Mouse (Mus musculus) megakaryocyte progenitor cell, adult 5-6 weeks (primary cell): ENCODE measurements around the gene Slamf9. TPM values are rescaled to one million over a fixed set of nuclear protein-coding genes. Genes with fewer than 3 reads are reported as not detected.

ENCODE experiments used
- ATAC-seq: replicated peaks from 2 replicates; pipeline ENCODE4 v1.8.0; 2016; ENCODE audit warnings: mild to moderate bottlenecking, moderate TSS enrichment, inconsistent platforms; ENCODE audit not compliant: poor library complexity
- total RNA-seq, 2 experiments: library from RNA; stranded (forward) in 1 of 2; stranded (reverse) in 1 of 2; fragments of 157-497, 149-512 nt in 1 of 2; fragments of 200-1000 nt in 1 of 2; gene quantifications; 2 replicates each; pipeline versions ENCODE4 v1.2.3 to v1.2.4; 2015 to 2017

Gene Slamf9
- total RNA-seq, 2 experiments from 2014 or later, result 0.35 to 0.62 TPM

- ATAC-seq, result no peak
These were observed 13.7 kb downstream of the Slamf9 start for GRCm38 (mm10) chr1:172488831-172489230.

GRCm38 (mm10) chr1:172489585-172490250 lies 14.6 kb downstream of the Slamf9 start:
- no peak for ATAC-seq

- ATAC-seq, result peak; percentile 91
These were observed 15.1 kb downstream of the Slamf9 start for GRCm38 (mm10) chr1:172490261-172490661.

GRCm38 (mm10) chr1:172492047-172492446 lies 16.9 kb downstream of the Slamf9 start:
- no peak for ATAC-seq

GRCm38 (mm10) chr1:172493516-172493915 lies 18.4 kb downstream of the Slamf9 start:
- ATAC-seq, result no peak

GRCm38 (mm10) chr1:172496030-172496429 lies 20.9 kb downstream of the Slamf9 start:
- ATAC-seq, result no peak

- ATAC-seq, result no peak
These were observed 22.3 kb downstream of the Slamf9 start for GRCm38 (mm10) chr1:172497428-172497827.

GRCm38 (mm10) chr1:172499765-172500441 lies 24.7 kb downstream of the Slamf9 start, which contains the start of gene Tagln2:
Gene Tagln2 (plus strand): TSS chr1:172500047.
- ATAC-seq, result peak; percentile 50

GRCm38 (mm10) chr1:172500451-172501370 lies 25.6 kb downstream of the Slamf9 start:
- peak; percentile 23 for ATAC-seq

GRCm38 (mm10) chr1:172501371-172502144 lies 26.4 kb downstream of the Slamf9 start:
- peak; percentile 32 for ATAC-seq

- no peak; the same call in 1 of the 2 replicates for ATAC-seq
These were observed 27.3 kb downstream of the Slamf9 start for GRCm38 (mm10) chr1:172502145-172503110.

GRCm38 (mm10) chr1:172503111-172503997 lies 28.2 kb downstream of the Slamf9 start:
- no peak for ATAC-seq

GRCm38 (mm10) chr1:172504756-172505155 lies 29.6 kb downstream of the Slamf9 start:
- ATAC-seq, result no peak

- no peak for ATAC-seq
These were observed 31.8 kb downstream of the Slamf9 start for GRCm38 (mm10) chr1:172507001-172507400.

- ATAC-seq, result no peak
These were observed 32.5 kb downstream of the Slamf9 start for GRCm38 (mm10) chr1:172507701-172508100.

GRCm38 (mm10) chr1:172508172-172508571 lies 33.0 kb downstream of the Slamf9 start:
- ATAC-seq, result peak; percentile 41

GRCm38 (mm10) chr1:172509235-172509634 lies 34.1 kb downstream of the Slamf9 start:
- ATAC-seq, result no peak

- no peak for ATAC-seq
These were observed 34.8 kb downstream of the Slamf9 start for GRCm38 (mm10) chr1:172509983-172510382.
